Mouse (Mus musculus): ENCODE data around the gene CT030661.1.

- TF ChIP-seq POLR2A (IDR thresholded peaks at IDR 0.05; ENCODE audit: control insufficient read depth, extremely low read depth, insufficient read depth, low read length, poor library complexity) (no peak), CTCF (IDR thresholded peaks at IDR 0.05; ENCODE audit: borderline replicate concordance, control insufficient read depth, extremely low read depth, insufficient read depth, low read length, poor library complexity) (no peak)
Measured at GRCm38 (mm10) chr17:22360572-22360971, 45.9 kb upstream of the CT030661.1 start.

Data from thymus, adult 2 months (tissue).